Mouse (Mus musculus): ENCODE data around the gene Nf2. TPM values are rescaled to one million over a fixed set of nuclear protein-coding genes. Genes with fewer than 3 reads are reported as not detected.
"Not testable (repeated sequence)": the region's sequence is repeated elsewhere in the genome, so short reads cannot be mapped to it uniquely, and the experiment has no call there.

Gene Nf2
- polyA plus RNA-seq, 1 experiment from 2014 or later, result 13.5 TPM

- Histone ChIP-seq H3K4me1 (replicated peaks) (peaks cover 27% of the 10 kb centered on the region), H3K36me3 (replicated peaks) (no peaks in the 10 kb centered on the region), H3K27ac (replicated peaks) (no peak overlapping the region), H3K27me3 (no peaks in the 10 kb centered on the region), H3K9me3 (replicated peaks) (no peaks in the 10 kb centered on the region), H3K4me3 (replicated peaks) (no peak overlapping the region), H3K9ac (no peak overlapping the region), H3K4me2 (no peak overlapping the region)
- no peak for ATAC-seq (ENCODE audit: insufficient read depth)
- WGBS (ENCODE audit: insufficient replicate concordance), result 51% methylated on average over 6 of the region's 6 CpGs
These were observed 12.6 kb downstream of the Nf2 start for GRCm38 (mm10) chr11:4836755-4837154.

DNA sequence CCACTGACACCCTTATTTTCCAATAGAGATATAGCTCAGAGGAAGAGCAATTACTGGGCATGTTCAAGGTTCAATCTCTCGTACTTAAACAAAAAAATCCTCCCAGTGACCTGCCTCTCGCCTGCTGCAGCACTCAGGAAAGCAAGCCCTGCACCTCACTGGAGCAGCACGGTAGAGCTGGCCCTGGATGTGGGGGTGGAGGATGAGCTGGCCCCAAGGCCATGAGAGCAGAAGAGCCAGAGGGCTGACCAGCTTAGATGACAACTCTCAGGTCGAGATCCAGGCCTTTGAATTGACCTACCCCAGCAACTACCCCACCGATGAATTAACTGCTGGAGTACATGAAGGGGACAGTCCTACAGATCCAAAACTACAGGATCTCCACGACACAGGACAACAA, 13.9 kb downstream of the Nf2 start:
- H3K36me3 ChIP-seq (replicated peaks), result no peaks in the 10 kb centered on the region
- ATAC-seq (ENCODE audit: insufficient read depth), result no peak
- no peaks in the 10 kb centered on the region for H3K9me3 ChIP-seq (replicated peaks)
- WGBS (ENCODE audit: insufficient replicate concordance), result 63% methylated on average over 6 of the region's 6 CpGs
- H3K4me2 ChIP-seq, result no peak overlapping the region
- no peak overlapping the region for H3K9ac ChIP-seq
- H3K27ac ChIP-seq (replicated peaks), result no peak overlapping the region
- H3K27me3 ChIP-seq, result no peaks in the 10 kb centered on the region
- H3K4me1 ChIP-seq (replicated peaks), result peaks cover 23% of the 10 kb centered on the region
- H3K4me3 ChIP-seq (replicated peaks), result no peak overlapping the region

DNA sequence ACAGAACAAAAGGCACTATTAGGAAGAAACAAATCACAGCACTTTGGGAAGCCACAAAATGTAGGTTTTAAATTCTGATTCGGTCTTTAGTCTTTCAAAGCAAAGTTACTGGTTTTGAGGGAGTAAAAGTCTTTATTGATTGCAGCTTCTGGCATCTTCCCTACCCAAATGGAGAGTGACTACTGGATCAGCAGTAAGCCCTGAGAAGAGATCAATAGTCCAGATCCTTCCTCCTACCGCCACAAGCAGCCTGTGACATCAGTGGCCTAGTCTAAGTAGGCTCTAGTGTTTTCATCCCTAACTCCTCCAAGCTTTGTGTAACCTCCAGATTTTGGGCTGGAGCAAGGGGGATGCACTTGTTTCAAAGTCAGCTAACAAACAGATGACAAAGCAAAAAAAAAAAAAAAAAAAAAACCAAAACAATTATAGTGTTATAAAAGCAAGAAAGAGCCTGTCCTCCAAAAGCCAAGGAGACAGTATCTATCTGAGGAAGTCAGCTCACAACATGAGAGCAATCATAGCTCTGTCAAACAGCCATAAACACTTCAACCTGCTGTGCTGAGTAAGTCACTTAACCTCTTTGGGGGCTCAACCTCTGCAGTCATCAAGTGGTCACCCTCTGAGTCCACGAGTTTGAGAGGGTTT, 15.9 kb downstream of the Nf2 start:
- no peak overlapping the region for H3K4me2 ChIP-seq
- no peak overlapping the region for H3K9ac ChIP-seq
- H3K4me3 ChIP-seq (replicated peaks), result no peak overlapping the region
- H3K4me1 ChIP-seq (replicated peaks), result peaks cover 28% of the 10 kb centered on the region
- WGBS (ENCODE audit: insufficient replicate concordance), result 55% methylated on average over 3 of the region's 3 CpGs
- no peaks in the 10 kb centered on the region for H3K9me3 ChIP-seq (replicated peaks)
- no peaks in the 10 kb centered on the region for H3K27me3 ChIP-seq
- H3K27ac ChIP-seq (replicated peaks), result no peak overlapping the region
- no peak for ATAC-seq (ENCODE audit: insufficient read depth)
- no peaks in the 10 kb centered on the region for H3K36me3 ChIP-seq (replicated peaks)

GRCm38 (mm10) chr11:4831066-4831465, 18.3 kb downstream of the Nf2 start:
- Histone ChIP-seq H3K9ac (no peak overlapping the region), H3K4me2 (no peak overlapping the region), H3K9me3 (replicated peaks) (no peaks in the 10 kb centered on the region), H3K4me1 (replicated peaks) (peaks cover 23% of the 10 kb centered on the region), H3K36me3 (replicated peaks) (no peaks in the 10 kb centered on the region), H3K27me3 (no peaks in the 10 kb centered on the region), H3K27ac (replicated peaks) (no peak overlapping the region), H3K4me3 (replicated peaks) (no peak overlapping the region)
- ATAC-seq (ENCODE audit: insufficient read depth), result no peak

- Histone ChIP-seq H3K4me1 (replicated peaks) (peaks cover 10% of the 10 kb centered on the region; the same call in 1 of the 2 replicates), H3K9me3 (replicated peaks) (no peaks in the 10 kb centered on the region), H3K4me3 (replicated peaks) (no peak overlapping the region), H3K36me3 (replicated peaks) (no peaks in the 10 kb centered on the region), H3K9ac (no peak overlapping the region), H3K27ac (replicated peaks) (no peak overlapping the region), H3K4me2 (no peak overlapping the region), H3K27me3 (no peaks in the 10 kb centered on the region)
- no peak for ATAC-seq (ENCODE audit: insufficient read depth)
- 75% methylated on average over 2 of the region's 2 CpGs for WGBS (ENCODE audit: insufficient replicate concordance)
These were observed 21.4 kb downstream of the Nf2 start for GRCm38 (mm10) chr11:4827916-4828315.

- Histone ChIP-seq H3K4me3 (replicated peaks) (no peak overlapping the region), H3K4me1 (replicated peaks) (0 out of 2 replicates have a peak, but pooled peaks cover 7% of the 10 kb centered on the region), H3K9me3 (replicated peaks) (no peaks in the 10 kb centered on the region), H3K27ac (replicated peaks) (no peak overlapping the region), H3K4me2 (no peak overlapping the region), H3K36me3 (replicated peaks) (no peaks in the 10 kb centered on the region), H3K9ac (no peak overlapping the region), H3K27me3 (no peaks in the 10 kb centered on the region)
- ATAC-seq (ENCODE audit: insufficient read depth), result no peak
These were observed 22.0 kb downstream of the Nf2 start for GRCm38 (mm10) chr11:4827340-4827739.

DNA sequence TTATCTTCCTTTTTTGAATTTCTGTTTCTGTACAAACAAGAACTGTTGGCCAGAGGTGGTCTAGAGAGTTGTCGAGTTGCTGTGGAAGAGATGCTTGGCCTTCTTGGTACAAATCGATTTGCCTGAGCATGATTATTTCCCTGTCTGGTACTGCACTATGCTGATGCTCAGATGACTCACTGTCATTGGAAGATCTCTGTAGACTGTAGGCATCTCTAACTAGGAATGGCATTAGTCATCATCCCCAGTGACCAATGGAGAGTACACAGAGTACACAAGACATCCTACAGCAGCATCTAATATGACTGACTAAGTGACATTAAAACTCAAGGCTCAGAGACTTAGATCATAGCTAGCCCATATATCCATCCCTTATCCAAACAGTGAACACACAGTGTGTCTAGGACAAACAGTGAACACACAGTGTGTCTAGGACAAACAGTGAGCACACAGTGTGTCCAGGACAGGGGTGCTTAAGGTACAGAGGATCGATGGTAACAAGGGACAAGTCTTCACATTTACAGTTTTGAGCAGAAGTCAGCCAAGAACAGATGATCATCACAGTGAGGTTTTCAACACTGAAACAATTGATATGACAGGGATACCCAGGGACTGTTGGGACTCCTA, 23.1 kb downstream of the Nf2 start:
- ATAC-seq (ENCODE audit: insufficient read depth), result no peak
- no peak overlapping the region for H3K4me2 ChIP-seq
- no peaks in the 10 kb centered on the region for H3K9me3 ChIP-seq (replicated peaks)
- no peak overlapping the region for H3K27ac ChIP-seq (replicated peaks)
- no peaks in the 10 kb centered on the region for H3K27me3 ChIP-seq
- H3K4me1 ChIP-seq (replicated peaks), result 0 out of 2 replicates have a peak, but pooled peaks cover 5% of the 10 kb centered on the region
- no peak overlapping the region for H3K9ac ChIP-seq
- no peaks in the 10 kb centered on the region for H3K36me3 ChIP-seq (replicated peaks)
- H3K4me3 ChIP-seq (replicated peaks), result no peak overlapping the region
- WGBS (ENCODE audit: insufficient replicate concordance), result 69% methylated on average over 3 of the region's 3 CpGs

- Histone ChIP-seq H3K27me3 (no peaks in the 10 kb centered on the region), H3K4me3 (replicated peaks) (no peak overlapping the region), H3K9ac (no peak overlapping the region), H3K27ac (replicated peaks) (no peak overlapping the region), H3K36me3 (replicated peaks) (no peaks in the 10 kb centered on the region), H3K4me2 (no peak overlapping the region), H3K4me1 (replicated peaks) (no peaks in the 10 kb centered on the region), H3K9me3 (replicated peaks) (no peaks in the 10 kb centered on the region)
- ATAC-seq (ENCODE audit: insufficient read depth), result no peak
- 62% methylated on average over 6 of the region's 6 CpGs for WGBS (ENCODE audit: insufficient replicate concordance)
These were observed 25.6 kb downstream of the Nf2 start for GRCm38 (mm10) chr11:4823655-4824312.

GRCm38 (mm10) chr11:4822446-4822842, 26.9 kb downstream of the Nf2 start:
- WGBS (ENCODE audit: insufficient replicate concordance), result 72% methylated on average over 4 of the region's 4 CpGs

GRCm38 (mm10) chr11:4821492-4822445, 27.6 kb downstream of the Nf2 start:
- H3K9ac ChIP-seq, result no peak overlapping the region
- H3K4me3 ChIP-seq (replicated peaks), result no peak overlapping the region
- no peaks in the 10 kb centered on the region for H3K27me3 ChIP-seq
- WGBS (ENCODE audit: insufficient replicate concordance), result 45% methylated on average over 7 of the region's 7 CpGs
- no peak overlapping the region for H3K4me2 ChIP-seq
- H3K4me1 ChIP-seq (replicated peaks), result no peaks in the 10 kb centered on the region
- H3K27ac ChIP-seq (replicated peaks), result no peak overlapping the region
- no peaks in the 10 kb centered on the region for H3K9me3 ChIP-seq (replicated peaks)
- H3K36me3 ChIP-seq (replicated peaks), result 0 out of 2 replicates have a peak, but pooled peaks cover 9% of the 10 kb centered on the region
- no peak for ATAC-seq (ENCODE audit: insufficient read depth)

More at GRCm38 (mm10) chr11:4822446-4822842, 26.9 kb downstream of the Nf2 start:
- not testable (repeated sequence) for H3K27me3 ChIP-seq; H3K4me2 ChIP-seq; ATAC-seq (ENCODE audit: insufficient read depth); H3K9ac ChIP-seq; H3K4me1 ChIP-seq (replicated peaks); H3K4me3 ChIP-seq (replicated peaks); H3K36me3 ChIP-seq (replicated peaks); H3K9me3 ChIP-seq (replicated peaks); H3K27ac ChIP-seq (replicated peaks)

Measured in liver, embryonic 15.5 days (tissue).